Mouse (Mus musculus) intestine, postnatal 0 days (tissue): ENCODE measurements at regions not wholly inside any gene's neighbourhood (a gene's known extent, or its start where the extent isn't known, plus 50 kb on each side); places are given as distances from the start of the nearest gene placed in this dataset.
"Not testable (repeated sequence)": the region's sequence is repeated elsewhere in the genome, so short reads cannot be mapped to it uniquely, and the experiment has no call there.

ENCODE experiments used
- ATAC-seq: fragments of 200-750 bp; cut with Nextera tagmentation; 2 replicates; pipeline ENCODE4 v1.8.0; 2017; ENCODE audit warnings: mild to moderate bottlenecking, moderate TSS enrichment, moderate library complexity
- H3K27ac ChIP-seq: fragments of 300-500 bp; sonication (generic); 2 replicates; pipeline ENCODE4 v1.5.1; 2014; ENCODE audit warnings: mild to moderate bottlenecking, low read depth, low read length, moderate library complexity
- H3K27me3 ChIP-seq: fragments of 300-500 bp; sonication (generic); replicated peaks from 2 replicates; pipeline ENCODE4 v1.6.1; 2014; ENCODE audit warnings: low read length, mixed read lengths; ENCODE audit not compliant: control insufficient read depth, insufficient read depth
- H3K36me3 ChIP-seq: fragments of 300-500 bp; sonication (generic); 2 replicates; pipeline ENCODE4 v1.6.1; 2014; ENCODE audit warnings: mild to moderate bottlenecking, moderate library complexity; ENCODE audit not compliant: control insufficient read depth, insufficient read depth
- H3K4me1 ChIP-seq: fragments of 300-500 bp; sonication (generic); replicated peaks from 2 replicates; pipeline ENCODE4 v1.6.1; 2014; ENCODE audit warnings: antibody characterized with exemption, low read length, mixed read lengths; ENCODE audit not compliant: control insufficient read depth, insufficient read depth
- H3K4me2 ChIP-seq: fragments of 300-500 bp; sonication (generic); replicated peaks from 2 replicates; pipeline ENCODE4 v1.6.1; 2014; ENCODE audit warnings: low read depth, mild to moderate bottlenecking, moderate library complexity
- H3K4me3 ChIP-seq: fragments of 300-500 bp; sonication (generic); 2 replicates; pipeline ENCODE4 v1.5.1; 2014; ENCODE audit warnings: low read depth, low read length
- H3K9ac ChIP-seq: fragments of 300-500 bp; sonication (generic); 2 replicates; pipeline ENCODE4 v1.6.1; 2014; ENCODE audit warnings: mild to moderate bottlenecking, low read depth, low read length
- H3K9me3 ChIP-seq: fragments of 300-500 bp; sonication (generic); 2 replicates; pipeline ENCODE4 v1.6.1; 2016; ENCODE audit warnings: mixed run types; ENCODE audit not compliant: control insufficient read depth
- CTCF ChIP-seq: sonication (generic); IDR thresholded peaks from 2 replicates; pipeline ENCODE4 v1.5.1; 2016; ENCODE audit warnings: low read depth, mild to moderate bottlenecking, control low read depth, antibody characterized with exemption, moderate library complexity
- WGBS: fragments of 180-500 bp; shearing (Covaris S2); extraction: QIAGEN DNeasy Blood & Tissue Kit; methylation state at CpG from one replicate; pipeline ENCODE4 v1.1.7; 2014; 5-methylcytosine and 5-hydroxymethylcytosine counted together

DNA sequence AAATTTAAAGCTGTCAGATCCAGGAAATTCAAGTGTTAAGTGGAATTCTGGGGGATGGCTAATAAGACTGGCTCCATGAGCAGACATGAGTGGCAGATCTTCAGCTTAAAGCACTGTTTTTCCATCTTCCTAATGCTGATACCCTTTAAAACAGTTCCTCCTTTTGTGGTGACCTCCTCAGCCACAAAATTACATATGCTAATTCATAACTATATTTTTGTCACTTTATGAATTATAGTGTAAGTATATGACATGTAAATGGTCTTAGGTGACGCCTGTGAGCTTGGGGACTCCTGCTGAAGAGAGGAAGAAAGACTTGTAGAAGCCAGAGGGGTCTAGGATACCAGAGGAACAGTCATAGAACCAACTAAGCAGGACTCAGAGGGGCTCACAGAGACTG lies 95.2 kb downstream of the Dusp6 start:
- Histone ChIP-seq H3K27ac (no peak overlapping the region), H3K4me3 (no peak overlapping the region), H3K4me2 (no peak overlapping the region), H3K9me3 (no peaks in the 10 kb centered on the region), H3K27me3 (no peaks in the 10 kb centered on the region), H3K4me1 (no peaks in the 10 kb centered on the region; the same call in 1 of the 2 replicates), H3K9ac (no peak overlapping the region), H3K36me3 (no peaks in the 10 kb centered on the region)
- 90% methylated on average over 1 of the region's 1 CpGs for WGBS
- ATAC-seq = no peak
- TF ChIP-seq CTCF = no peak

DNA sequence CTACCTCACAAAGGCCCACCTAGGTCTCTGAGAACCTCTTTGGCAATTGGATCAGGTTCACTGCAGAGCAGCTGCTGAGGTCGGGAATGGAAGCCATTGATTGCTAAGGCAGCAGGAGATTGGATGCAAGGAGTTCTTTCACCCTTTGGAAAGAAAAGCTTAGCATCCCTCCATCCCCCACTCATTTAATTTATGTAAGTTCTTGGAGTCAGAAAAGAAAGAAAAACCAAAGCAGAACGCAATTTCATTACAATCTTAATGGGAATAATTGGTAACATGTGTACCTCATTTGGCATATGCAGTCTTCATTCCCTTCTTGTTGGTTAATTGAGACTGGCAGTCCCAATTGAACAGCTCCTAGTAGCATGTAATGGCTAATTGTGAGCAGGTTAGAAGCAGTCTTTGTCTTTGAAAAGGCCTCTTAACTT lies 96.4 kb downstream of the Dusp6 start:
- Histone ChIP-seq H3K27me3 (no peaks in the 10 kb centered on the region), H3K9ac (no peak overlapping the region), H3K9me3 (no peaks in the 10 kb centered on the region), H3K4me1 (no peaks in the 10 kb centered on the region; the same call in 1 of the 2 replicates), H3K4me3 (no peak overlapping the region), H3K27ac (no peak overlapping the region), H3K36me3 (no peaks in the 10 kb centered on the region), H3K4me2 (no peak overlapping the region)
- ATAC-seq = no peak
- 68% methylated on average over 2 of the region's 2 CpGs for WGBS
- no peak for TF ChIP-seq CTCF

DNA sequence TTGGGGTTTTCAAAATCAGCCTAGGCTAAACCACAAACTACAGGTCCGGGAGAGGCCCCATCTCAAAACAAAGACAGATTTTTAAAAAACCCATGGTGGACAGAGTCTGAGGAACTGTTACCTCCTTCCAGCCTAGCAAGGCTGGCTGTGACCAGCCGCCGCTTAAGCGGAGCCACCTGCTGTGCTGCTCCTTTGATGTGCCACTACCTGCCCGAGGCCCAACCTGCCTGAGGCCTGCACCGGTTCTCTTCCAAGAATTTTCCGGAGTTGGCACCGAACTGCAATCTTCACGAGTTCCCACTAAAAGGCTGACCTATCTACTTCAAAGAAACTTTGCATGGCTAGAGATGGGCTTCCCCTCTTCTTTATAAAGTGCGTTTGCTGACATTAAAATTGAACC lies 97.6 kb downstream of the Dusp6 start:
- not testable (repeated sequence) for H3K4me1 ChIP-seq, H3K9me3 ChIP-seq, H3K9ac ChIP-seq, H3K4me3 ChIP-seq, H3K36me3 ChIP-seq, H3K27me3 ChIP-seq, H3K4me2 ChIP-seq, H3K27ac ChIP-seq, ATAC-seq
- 65% methylated on average over 10 of the region's 10 CpGs for WGBS

DNA sequence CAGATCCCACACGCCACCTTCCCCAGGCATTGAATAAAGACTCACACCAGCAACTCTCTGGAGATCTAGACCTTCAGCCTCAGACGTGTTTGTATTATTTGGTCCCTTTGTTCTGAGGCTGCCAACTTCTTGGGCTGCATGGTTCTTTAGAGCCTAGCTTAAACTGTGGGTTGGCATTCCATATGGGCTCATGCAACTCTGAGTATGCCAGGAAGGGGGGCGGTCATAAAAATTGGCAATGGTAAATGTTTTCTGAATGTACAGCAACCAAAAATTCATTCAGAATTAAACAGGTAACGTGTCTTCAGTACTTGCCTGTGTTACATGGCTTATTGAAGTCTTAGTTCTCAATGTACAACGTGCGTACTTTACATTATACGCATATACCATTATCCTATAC lies 103.1 kb downstream of the Dusp6 start:
- Histone ChIP-seq H3K4me3 (no peak overlapping the region), H3K4me2 (no peak overlapping the region), H3K9ac (no peak overlapping the region), H3K9me3 (no peaks in the 10 kb centered on the region), H3K4me1 (no peaks in the 10 kb centered on the region), H3K36me3 (no peaks in the 10 kb centered on the region), H3K27ac (no peak overlapping the region), H3K27me3 (no peaks in the 10 kb centered on the region)
- WGBS = 80% methylated on average over 7 of the region's 7 CpGs
- ATAC-seq = no peak
- TF ChIP-seq CTCF = no peak

DNA sequence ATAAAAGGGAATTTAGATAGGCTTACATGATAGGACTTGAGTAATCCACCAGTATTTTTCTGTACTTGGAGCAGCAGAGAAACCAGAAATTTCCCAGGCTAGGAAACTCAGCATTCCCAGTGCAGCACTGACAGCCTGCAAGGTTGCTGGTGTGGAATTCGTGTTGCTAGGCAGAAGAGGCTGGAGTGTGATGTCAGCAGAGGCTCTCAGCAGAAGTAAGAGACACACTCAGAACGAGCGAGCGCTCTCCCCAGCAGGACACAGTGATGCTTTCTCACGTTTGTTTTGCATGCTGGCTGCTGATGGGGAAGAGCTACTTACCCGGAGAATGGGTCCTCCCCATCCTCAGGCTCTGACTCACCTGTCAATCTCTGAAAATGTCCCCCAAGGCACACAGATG lies 104.7 kb downstream of the Dusp6 start:
- Histone ChIP-seq H3K9me3 (no peaks in the 10 kb centered on the region), H3K27ac (no peak overlapping the region), H3K4me2 (no peak overlapping the region), H3K4me3 (no peak overlapping the region), H3K4me1 (no peaks in the 10 kb centered on the region), H3K36me3 (no peaks in the 10 kb centered on the region), H3K9ac (no peak overlapping the region), H3K27me3 (no peaks in the 10 kb centered on the region)
- 46% methylated on average over 6 of the region's 6 CpGs for WGBS
- ATAC-seq = no peak
- no peak for TF ChIP-seq CTCF

DNA sequence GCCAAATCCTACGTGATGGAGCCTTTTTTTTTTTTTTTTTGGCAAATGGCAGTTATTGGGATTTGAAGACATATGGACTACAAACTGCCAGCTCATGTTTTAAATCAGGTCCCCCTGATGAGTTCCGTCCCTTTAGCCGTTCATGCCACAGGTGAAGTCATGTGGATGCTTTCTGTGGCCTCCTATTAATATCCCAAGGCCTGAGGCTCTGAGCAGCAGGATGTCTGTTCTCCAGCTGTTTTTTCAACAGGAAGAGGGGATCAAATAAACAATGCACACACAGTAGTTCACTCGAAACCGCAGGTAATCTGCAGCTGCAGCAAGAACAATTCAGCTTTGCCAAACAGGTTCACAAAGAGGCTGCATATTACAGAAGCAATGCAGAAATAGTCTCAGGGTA lies 112.1 kb downstream of the Dusp6 start:
- Histone ChIP-seq H3K27me3 (no peaks in the 10 kb centered on the region), H3K27ac (no peak overlapping the region), H3K4me2 (no peak overlapping the region), H3K4me3 (no peak overlapping the region), H3K9ac (no peak overlapping the region), H3K4me1 (0 out of 2 replicates have a peak, but pooled peaks cover 2% of the 10 kb centered on the region), H3K9me3 (no peaks in the 10 kb centered on the region), H3K36me3 (no peaks in the 10 kb centered on the region)
- 66% methylated on average over 5 of the region's 5 CpGs for WGBS
- TF ChIP-seq CTCF = no peak
- ATAC-seq = no peak

DNA sequence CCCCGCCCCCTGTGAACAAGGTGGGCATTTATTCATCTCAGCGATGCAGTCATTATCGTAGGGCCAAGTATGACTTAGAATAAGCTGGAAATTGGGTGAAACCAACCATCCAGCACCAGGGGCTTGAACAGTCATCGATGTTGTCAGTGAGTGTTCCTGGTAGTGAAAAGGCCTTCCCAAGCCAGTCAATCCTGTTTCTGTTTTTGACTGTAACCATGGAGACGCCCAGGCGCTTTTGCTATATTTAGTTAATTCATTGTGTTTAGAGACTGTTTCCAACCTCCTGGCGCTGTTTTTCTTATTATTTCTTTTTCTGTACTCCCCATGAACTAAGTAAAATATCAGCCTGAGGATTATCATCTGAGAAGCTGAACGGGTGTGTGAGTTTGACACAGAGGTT lies 113.4 kb downstream of the Dusp6 start:
- 81% methylated on average over 8 of the region's 8 CpGs for WGBS
- no peaks in the 10 kb centered on the region for H3K36me3 ChIP-seq
- H3K27ac ChIP-seq = no peak overlapping the region
- TF ChIP-seq CTCF = no peak
- 0 out of 2 replicates have a peak, but pooled peaks cover 2% of the 10 kb centered on the region for H3K4me1 ChIP-seq
- H3K4me2 ChIP-seq = no peak overlapping the region
- H3K27me3 ChIP-seq = no peaks in the 10 kb centered on the region
- H3K9me3 ChIP-seq = no peaks in the 10 kb centered on the region
- H3K4me3 ChIP-seq = no peak overlapping the region
- no peak for ATAC-seq
- H3K9ac ChIP-seq = no peak overlapping the region
